8 mouse cellular contexts compared by ENCODE assay signal in the genomic region with DNA sequence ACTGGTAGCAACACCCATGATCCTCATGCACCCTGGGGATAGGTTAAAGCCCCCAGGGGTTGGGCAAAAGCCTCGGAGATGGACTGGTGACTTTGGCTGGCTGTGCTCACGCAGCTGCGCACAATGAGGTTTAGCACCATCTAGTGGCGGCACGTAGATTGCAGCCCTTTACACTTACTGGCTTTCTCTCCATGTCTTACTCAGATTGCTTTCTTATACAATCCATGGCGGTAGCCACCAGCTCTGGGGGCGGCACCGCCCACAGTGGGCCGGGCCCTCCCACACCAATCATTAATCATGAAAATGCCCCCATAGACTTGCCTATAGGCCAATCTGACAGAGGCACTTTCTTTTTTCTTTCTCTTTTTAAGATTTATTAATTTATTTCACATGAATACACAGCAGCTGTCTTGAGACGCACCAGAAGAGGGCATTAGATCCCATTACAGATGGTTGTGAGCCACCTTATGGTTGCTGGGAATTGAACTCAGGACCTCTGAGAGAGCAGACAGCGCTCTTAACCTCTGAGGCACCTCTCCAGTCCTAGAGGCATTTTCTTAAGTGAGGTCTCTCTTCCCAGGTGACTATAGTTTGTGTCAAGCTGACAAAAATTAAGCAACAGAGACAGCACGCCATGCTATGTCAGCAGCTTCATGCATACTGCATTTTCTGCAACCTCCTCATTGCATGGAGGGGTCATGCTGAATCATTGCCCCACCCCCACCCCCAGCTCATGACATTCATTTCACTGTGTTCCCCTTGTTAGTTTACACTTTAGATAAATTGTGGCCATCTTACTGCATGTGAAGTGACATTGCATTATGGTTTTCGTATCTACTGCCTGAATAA. TPM values are rescaled to one million over a fixed set of nuclear protein-coding genes. Genes with fewer than 3 reads are reported as not detected.
A peak's percentile ranks its signal among the peaks of the same experiment; 100 is the strongest.
DNase-seq lines count a peak whose midpoint lies in the region; ATAC-seq and TF ChIP-seq lines count a peak whose summit lies in the region.

No protein-coding gene starts in this region.

- intact Hi-C loops in heart, postnatal 25 days (cut with DNase I): no loop called here

- H3K9ac ChIP-seq in forebrain, embryonic 16.5 days (replicated peaks; ENCODE audit: low read depth, low read length): no peak overlapping the region
- no peak overlapping the region for H3K9ac ChIP-seq in liver, embryonic 12.5 days
- no peak overlapping the region for H3K9ac ChIP-seq in stomach, postnatal 0 days (ENCODE audit: low read length)

- WGBS in forebrain, embryonic 16.5 days: 27% methylated on average over 12 of the region's 13 CpGs
- WGBS in liver, embryonic 12.5 days (ENCODE audit: insufficient replicate concordance): 30% methylated on average over 12 of the region's 13 CpGs
- 33% methylated on average over 11 of the region's 13 CpGs for WGBS in stomach, postnatal 0 days

- H3K4me2 ChIP-seq in forebrain, embryonic 16.5 days (ENCODE audit: low read length): peak overlapping the region; percentile 7; the same call in 1 of the 2 replicates
- peak overlapping the region; percentile 23; the same call in 1 of the 2 replicates for H3K4me2 ChIP-seq in liver, embryonic 12.5 days
- no peak overlapping the region for H3K4me2 ChIP-seq in stomach, postnatal 0 days (replicated peaks; ENCODE audit: low read depth)

- H3K4me3 ChIP-seq in forebrain, embryonic 16.5 days (replicated peaks; ENCODE audit: low read length): no peak overlapping the region
- H3K4me3 ChIP-seq in liver, embryonic 12.5 days: no peak overlapping the region
- H3K4me3 ChIP-seq in stomach, postnatal 0 days (ENCODE audit: low read depth, low read length): no peak overlapping the region

- H3K27me3 ChIP-seq in forebrain, embryonic 16.5 days (replicated peaks; ENCODE audit: control insufficient read depth, insufficient read depth, low read length): no peaks in the 10 kb centered on the region
- peaks cover 13% of the 10 kb centered on the region for H3K27me3 ChIP-seq in liver, embryonic 12.5 days (replicated peaks)
- H3K27me3 ChIP-seq in stomach, postnatal 0 days (ENCODE audit: control insufficient read depth, insufficient read depth, low read length): no peaks in the 10 kb centered on the region

- no peaks in the 10 kb centered on the region for H3K9me3 ChIP-seq in forebrain, embryonic 16.5 days (ENCODE audit: control insufficient read depth, low read length)
- H3K9me3 ChIP-seq in liver, embryonic 12.5 days (replicated peaks): no peaks in the 10 kb centered on the region
- H3K9me3 ChIP-seq in stomach, postnatal 0 days (ENCODE audit: control insufficient read depth, low read length): no peaks in the 10 kb centered on the region

- TF ChIP-seq CTCF in stomach, postnatal 0 days (IDR thresholded peaks at IDR 0.05; ENCODE audit: low read depth): peak; percentile 59

- H3K27ac ChIP-seq in forebrain, embryonic 16.5 days (ENCODE audit: low read length): no peak overlapping the region; the same call in 1 of the 2 replicates
- no peak overlapping the region for H3K27ac ChIP-seq in liver, embryonic 12.5 days
- no peak overlapping the region for H3K27ac ChIP-seq in stomach, postnatal 0 days (replicated peaks)

- peak; percentile 80 for ATAC-seq in forebrain, embryonic 16.5 days
- peak; percentile 89 for ATAC-seq in liver, embryonic 12.5 days
- ATAC-seq in stomach, postnatal 0 days (ENCODE audit: low FRiP score, low TSS enrichment): peak; percentile 98

- peaks cover 12% of the 10 kb centered on the region for H3K4me1 ChIP-seq in forebrain, embryonic 16.5 days (replicated peaks; ENCODE audit: control insufficient read depth, insufficient read depth, low read length)
- 0 out of 2 replicates have a peak, but pooled peaks cover 5% of the 10 kb centered on the region for H3K4me1 ChIP-seq in liver, embryonic 12.5 days
- no peaks in the 10 kb centered on the region for H3K4me1 ChIP-seq in stomach, postnatal 0 days (replicated peaks; ENCODE audit: control insufficient read depth, insufficient read depth)

- TF ChIP-seq EP300 in stomach, postnatal 0 days (optimal IDR thresholded peaks at IDR 0.05): no peak

- peak; percentile 82 for DNase-seq in 3134 (ENCODE audit: extremely low read depth, insufficient read length, low spot score)
- DNase-seq in cerebellum, adult 11-12 months: peak; percentile 43
- peak; percentile 44 for DNase-seq in heart, postnatal 25 days (ENCODE audit: low spot score)
- peak; percentile 84 to 88 for DNase-seq in kidney, postnatal 4 days
- DNase-seq in neural tube, embryonic 10.5 days (ENCODE audit: extremely low spot score, low spot score): peak; percentile 88
- DNase-seq in stomach, postnatal 0 days (ENCODE audit: low spot score): peak; percentile 83

- no peaks in the 10 kb centered on the region for H3K36me3 ChIP-seq in forebrain, embryonic 16.5 days (ENCODE audit: control insufficient read depth, insufficient read depth)
- no peaks in the 10 kb centered on the region for H3K36me3 ChIP-seq in liver, embryonic 12.5 days
- H3K36me3 ChIP-seq in stomach, postnatal 0 days (ENCODE audit: control insufficient read depth, insufficient read depth, low read length): no peaks in the 10 kb centered on the region

RNA-seq across cellular contexts. Expression of a gene that starts 35.9 kb away (rescaled TPM):
- 11.2 and 11.5 TPM in 2 replicates for polyA plus RNA-seq in forebrain, embryonic 16.5 days (2015; fragmentation: Nextera tagmentation; extraction: Ambion mirVana)
- 1 to 10 TPM in 1 of 2 experiments, under 1 TPM in 1; 0.50 to 1.1 TPM for total RNA-seq in heart, postnatal 25 days (2021)
- polyA plus RNA-seq in liver, embryonic 12.5 days (2016; fragmentation: Nextera tagmentation; extraction: Ambion mirVana): 2.6 and 2.8 TPM in 2 replicates
- 1.8 and 1.9 TPM in 2 replicates for polyA plus RNA-seq in stomach, postnatal 0 days (2015; fragmentation: Nextera tagmentation; extraction: Ambion mirVana)
